Mouse (Mus musculus): Measurements from ENCODE around the gene U2af1l4. TPM values are rescaled to one million over a fixed set of nuclear protein-coding genes. Genes with fewer than 3 reads are reported as not detected.

Gene U2af1l4
- polyA plus RNA-seq, 1 experiment from 2014 or later: 92.3 TPM

DNA sequence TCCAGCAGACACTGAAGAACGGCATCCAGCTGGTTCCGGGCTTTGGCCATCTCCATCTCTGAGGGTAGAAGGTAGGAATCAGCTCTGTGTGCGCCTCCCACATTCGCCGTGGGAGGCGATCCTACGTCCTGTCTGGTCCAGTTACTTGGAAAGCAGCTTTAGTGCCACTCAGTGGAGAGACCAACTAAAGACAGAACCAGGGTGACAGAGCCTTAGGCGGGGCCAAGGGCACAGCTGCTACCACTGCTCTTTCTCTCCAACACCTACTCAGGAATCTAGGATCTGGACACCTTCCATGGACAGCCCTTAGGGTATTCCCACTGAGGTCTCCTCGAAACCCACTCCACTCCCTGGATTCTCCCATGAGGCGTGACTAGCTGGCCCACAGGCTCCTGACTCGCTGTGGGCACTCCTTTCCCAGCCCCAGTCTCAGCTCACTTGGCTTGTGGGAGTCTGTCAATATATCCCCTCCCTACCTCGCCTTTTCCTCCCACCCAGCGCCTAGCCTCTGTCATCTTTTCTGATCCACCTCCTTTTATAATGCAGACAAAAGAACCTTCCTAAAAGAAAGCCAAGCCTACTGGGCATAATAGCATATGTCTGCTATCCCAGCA lies 5.1 kb upstream of the U2af1l4 start:
- Histone ChIP-seq H3K9ac (ENCODE audit: low read length) (no peak overlapping the region), H3K4me1 (replicated peaks; ENCODE audit: control insufficient read depth, insufficient read depth, low read length) (peaks cover 19% of the 10 kb centered on the region), H3K4me2 (ENCODE audit: low read length) (peak overlapping the region; percentile 91), H3K27me3 (replicated peaks; ENCODE audit: control insufficient read depth, insufficient read depth, low read length) (no peaks in the 10 kb centered on the region), H3K36me3 (ENCODE audit: control insufficient read depth, insufficient read depth, low read length) (peaks cover 29% of the 10 kb centered on the region), H3K4me3 (ENCODE audit: low read depth, low read length) (no peak overlapping the region), H3K9me3 (ENCODE audit: control insufficient read depth, low read length) (no peaks in the 10 kb centered on the region), H3K27ac (ENCODE audit: low read depth) (no peak overlapping the region)
- ATAC-seq (replicated peaks; ENCODE audit: low FRiP score, low TSS enrichment, low read depth) (no peak), DNase-seq (ENCODE audit: low spot score) (no peak)
- WGBS: 91% methylated on average over 13 of the region's 13 CpGs

DNA sequence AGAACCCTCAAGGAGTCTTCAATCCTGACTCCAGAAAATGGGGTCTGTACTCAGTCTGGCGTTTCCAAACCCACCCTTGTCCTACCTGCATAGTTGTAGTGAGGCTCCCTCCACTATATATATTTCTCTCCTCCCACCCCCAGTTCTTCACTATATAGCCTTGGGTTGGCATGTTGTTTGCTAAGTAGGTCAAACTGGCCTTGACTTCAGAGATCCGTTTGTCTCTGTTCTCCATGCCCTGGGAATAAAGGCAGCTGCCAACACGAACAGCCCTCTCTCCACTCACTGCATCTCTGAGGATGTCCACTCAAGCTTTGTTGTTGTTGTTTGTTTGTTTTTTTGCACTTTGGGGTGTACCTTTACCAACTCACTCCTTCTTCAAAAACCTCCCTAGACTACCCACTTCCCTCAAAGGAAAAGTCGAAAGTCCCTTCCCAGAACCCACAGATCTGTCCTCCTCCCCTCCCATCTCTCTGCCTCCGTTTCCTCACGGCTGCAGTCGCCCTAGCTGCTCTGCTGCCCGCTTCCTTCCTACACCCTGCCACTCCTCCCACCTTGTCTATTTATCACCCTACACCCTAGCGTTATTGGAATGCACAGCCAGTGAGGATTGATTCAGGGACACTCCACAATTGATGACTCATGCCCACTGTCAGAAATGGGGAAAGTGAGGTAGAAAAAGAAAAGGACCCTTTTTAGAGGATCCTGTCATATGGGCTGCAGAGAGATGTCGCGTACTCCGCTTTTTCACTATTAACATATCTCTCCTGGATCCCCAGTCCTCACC lies 4.3 kb upstream of the U2af1l4 start:
- Histone ChIP-seq H3K27me3 (replicated peaks; ENCODE audit: control insufficient read depth, insufficient read depth, low read length) (no peaks in the 10 kb centered on the region), H3K4me1 (replicated peaks; ENCODE audit: control insufficient read depth, insufficient read depth, low read length) (peaks cover 14% of the 10 kb centered on the region; the same call in 1 of the 2 replicates), H3K4me3 (ENCODE audit: low read depth, low read length) (peak overlapping the region; percentile 70), H3K9me3 (ENCODE audit: control insufficient read depth, low read length) (no peaks in the 10 kb centered on the region), H3K27ac (ENCODE audit: low read depth) (no peak overlapping the region; the same call in 1 of the 2 replicates), H3K9ac (ENCODE audit: low read length) (peak overlapping the region; percentile 60), H3K4me2 (ENCODE audit: low read length) (peak overlapping the region; percentile 91), H3K36me3 (ENCODE audit: control insufficient read depth, insufficient read depth, low read length) (peaks cover 29% of the 10 kb centered on the region)
- DNase-seq (ENCODE audit: low spot score): peak; percentile 55
- WGBS: 12% methylated on average over 12 of the region's 12 CpGs
- ATAC-seq (replicated peaks; ENCODE audit: low FRiP score, low TSS enrichment, low read depth): no peak

DNA sequence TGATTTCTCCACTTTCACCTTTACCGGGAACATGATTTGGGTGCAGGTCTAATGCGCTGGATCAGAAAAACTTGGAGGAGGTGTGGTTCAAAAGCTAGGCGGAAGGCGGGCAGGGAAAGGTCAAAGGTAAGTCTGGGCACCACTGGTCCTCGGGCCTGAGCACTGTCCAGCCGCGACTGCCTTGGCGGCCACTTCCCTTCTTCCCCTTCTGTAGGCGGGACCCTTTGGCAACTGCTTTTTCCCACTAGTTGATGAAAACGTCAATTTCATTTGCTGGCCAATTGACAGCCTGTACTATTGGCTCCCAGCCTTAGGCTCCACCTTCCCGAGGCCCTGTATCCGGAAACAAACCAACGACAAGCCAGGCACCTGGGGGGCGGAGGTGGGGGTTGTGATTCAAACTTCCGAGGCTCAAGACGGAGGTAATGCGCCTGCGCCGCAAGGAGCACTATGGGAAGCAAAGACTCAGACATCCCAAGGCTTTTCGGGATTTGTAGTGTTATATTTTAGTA lies 3.6 kb upstream of the U2af1l4 start, which contains the start of gene Lin37:
Gene Lin37, minus strand, starts transcription at position 396 of the 512 bp plus-strand sequence.
- peak within 1 kb of the TSS; percentile 70 for H3K4me3 ChIP-seq (ENCODE audit: low read depth, low read length)
- no peak within 1 kb of the TSS; the same call in 1 of the 2 replicates for H3K27ac ChIP-seq (ENCODE audit: low read depth)
- peaks cover 16% of the 10 kb centered on the region; the same call in 1 of the 2 replicates for H3K4me1 ChIP-seq (replicated peaks; ENCODE audit: control insufficient read depth, insufficient read depth, low read length)
- no peaks in the 10 kb centered on the region for H3K9me3 ChIP-seq (ENCODE audit: control insufficient read depth, low read length)
- 1% methylated on average over 20 of the region's 20 CpGs for WGBS
- peak; percentile 91 for DNase-seq (ENCODE audit: low spot score)
- peak within 1 kb of the TSS; percentile 60 for H3K9ac ChIP-seq (ENCODE audit: low read length)
- H3K27me3 ChIP-seq (replicated peaks; ENCODE audit: control insufficient read depth, insufficient read depth, low read length): no peaks in the 10 kb centered on the region
- peak; percentile 79 for ATAC-seq (replicated peaks; ENCODE audit: low FRiP score, low TSS enrichment, low read depth)
- H3K36me3 ChIP-seq (ENCODE audit: control insufficient read depth, insufficient read depth, low read length): peaks cover 29% of the 10 kb centered on the region
- H3K4me2 ChIP-seq (ENCODE audit: low read length): peak within 1 kb of the TSS; percentile 91

DNA sequence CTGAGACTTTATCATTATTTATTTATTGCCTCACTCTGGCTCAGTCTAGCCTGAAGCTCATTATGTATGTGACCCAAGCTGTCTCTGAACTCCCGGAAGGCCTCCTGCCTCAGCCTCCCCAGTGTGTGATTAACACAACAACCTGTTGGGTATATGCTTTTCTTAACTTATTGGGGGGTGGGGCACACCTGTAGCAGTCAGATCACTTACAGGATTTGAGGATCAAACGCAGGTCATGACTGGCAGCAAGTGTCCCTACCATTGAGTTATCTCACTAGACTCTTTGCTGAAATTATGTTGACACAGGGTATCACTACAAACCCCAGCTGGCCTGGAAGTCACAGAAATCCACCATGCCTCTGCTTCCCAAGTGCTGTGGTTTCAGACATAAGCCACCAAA lies 2.8 kb upstream of the U2af1l4 start:
- Histone ChIP-seq H3K4me1 (replicated peaks; ENCODE audit: control insufficient read depth, insufficient read depth, low read length) (peaks cover 16% of the 10 kb centered on the region; the same call in 1 of the 2 replicates), H3K4me2 (ENCODE audit: low read length) (peak overlapping the region; percentile 49; the same call in 1 of the 2 replicates), H3K4me3 (ENCODE audit: low read depth, low read length) (no peak overlapping the region), H3K36me3 (ENCODE audit: control insufficient read depth, insufficient read depth, low read length) (peaks cover 25% of the 10 kb centered on the region), H3K9ac (ENCODE audit: low read length) (no peak overlapping the region), H3K9me3 (ENCODE audit: control insufficient read depth, low read length) (no peaks in the 10 kb centered on the region), H3K27ac (ENCODE audit: low read depth) (no peak overlapping the region), H3K27me3 (replicated peaks; ENCODE audit: control insufficient read depth, insufficient read depth, low read length) (no peaks in the 10 kb centered on the region)
- DNase-seq (ENCODE audit: low spot score) (no peak), ATAC-seq (replicated peaks; ENCODE audit: low FRiP score, low TSS enrichment, low read depth) (no peak)
- 74% methylated on average over 2 of the region's 2 CpGs for WGBS

DNA sequence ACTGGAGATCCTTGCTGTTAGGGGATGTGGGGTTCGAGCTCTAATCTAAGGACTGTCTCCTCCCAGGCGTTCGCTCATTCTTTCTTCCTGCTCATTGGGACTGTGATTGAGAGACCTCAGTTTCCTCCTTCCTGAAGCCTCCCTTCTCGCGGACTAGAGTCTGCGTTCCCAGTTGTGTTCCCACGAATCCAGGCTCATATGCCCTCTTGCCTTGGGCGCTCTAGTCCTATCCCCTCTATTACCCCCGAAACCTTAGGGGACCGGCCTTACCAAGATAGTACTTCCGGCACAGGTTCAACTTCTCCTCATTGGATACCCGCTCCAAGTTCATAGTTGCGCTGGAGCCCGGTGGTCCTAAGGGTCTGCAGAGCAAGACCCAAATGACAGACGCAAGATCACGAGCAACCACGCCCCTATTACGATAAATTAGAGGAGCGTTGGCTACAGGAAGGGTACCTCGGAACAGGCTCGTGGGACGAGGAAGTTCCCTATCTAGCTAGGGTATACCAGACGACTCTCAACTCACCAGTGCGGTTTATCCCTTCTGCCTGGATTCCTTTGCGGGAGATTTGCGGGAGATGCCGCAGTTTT lies 480 bp upstream of the U2af1l4 start:
- Histone ChIP-seq H3K27me3 (replicated peaks; ENCODE audit: control insufficient read depth, insufficient read depth, low read length) (no peaks in the 10 kb centered on the region), H3K4me2 (ENCODE audit: low read length) (peak overlapping the region; percentile 60), H3K9me3 (ENCODE audit: control insufficient read depth, low read length) (no peaks in the 10 kb centered on the region), H3K9ac (ENCODE audit: low read length) (peak overlapping the region; percentile 81), H3K27ac (ENCODE audit: low read depth) (peak overlapping the region; percentile 62), H3K4me3 (ENCODE audit: low read depth, low read length) (peak overlapping the region; percentile 83), H3K4me1 (replicated peaks; ENCODE audit: control insufficient read depth, insufficient read depth, low read length) (peaks cover 16% of the 10 kb centered on the region; the same call in 1 of the 2 replicates), H3K36me3 (ENCODE audit: control insufficient read depth, insufficient read depth, low read length) (peaks cover 23% of the 10 kb centered on the region)
- DNase-seq (ENCODE audit: low spot score) (peak; percentile 62), ATAC-seq (replicated peaks; ENCODE audit: low FRiP score, low TSS enrichment, low read depth) (no peak; the same call in 1 of the 2 replicates)
- 1% methylated on average over 27 of the region's 27 CpGs for WGBS

DNA sequence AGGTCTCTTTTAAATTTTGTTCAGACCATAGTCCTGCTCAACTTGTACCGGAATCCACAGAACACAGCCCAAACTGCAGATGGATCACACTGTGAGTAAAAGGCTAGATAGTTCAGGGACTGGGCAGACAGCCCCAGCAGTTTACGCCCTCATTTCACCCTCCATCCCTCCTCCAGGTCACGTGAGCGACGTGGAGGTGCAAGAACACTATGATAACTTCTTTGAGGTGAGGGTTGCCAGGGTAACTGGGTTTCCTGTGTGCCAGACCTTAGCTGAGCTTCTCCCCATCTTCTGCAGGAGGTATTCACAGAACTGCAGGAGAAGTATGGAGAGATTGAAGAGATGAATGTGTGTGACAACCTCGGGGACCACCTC lies 792 bp downstream of the U2af1l4 start:
- DNase-seq (ENCODE audit: low spot score): no peak
- Histone ChIP-seq H3K4me3 (ENCODE audit: low read depth, low read length) (peak overlapping the region; percentile 83), H3K4me2 (ENCODE audit: low read length) (peak overlapping the region; percentile 60), H3K27ac (ENCODE audit: low read depth) (peak overlapping the region; percentile 96; the same call in 1 of the 2 replicates), H3K27me3 (replicated peaks; ENCODE audit: control insufficient read depth, insufficient read depth, low read length) (no peaks in the 10 kb centered on the region), H3K9me3 (ENCODE audit: control insufficient read depth, low read length) (no peaks in the 10 kb centered on the region), H3K4me1 (replicated peaks; ENCODE audit: control insufficient read depth, insufficient read depth, low read length) (peaks cover 10% of the 10 kb centered on the region; the same call in 1 of the 2 replicates), H3K9ac (ENCODE audit: low read length) (peak overlapping the region; percentile 81; the same call in 1 of the 2 replicates), H3K36me3 (ENCODE audit: control insufficient read depth, insufficient read depth, low read length) (peaks cover 33% of the 10 kb centered on the region)
- WGBS: 22% methylated on average over 6 of the region's 6 CpGs
- ATAC-seq (replicated peaks; ENCODE audit: low FRiP score, low TSS enrichment, low read depth): no peak

DNA sequence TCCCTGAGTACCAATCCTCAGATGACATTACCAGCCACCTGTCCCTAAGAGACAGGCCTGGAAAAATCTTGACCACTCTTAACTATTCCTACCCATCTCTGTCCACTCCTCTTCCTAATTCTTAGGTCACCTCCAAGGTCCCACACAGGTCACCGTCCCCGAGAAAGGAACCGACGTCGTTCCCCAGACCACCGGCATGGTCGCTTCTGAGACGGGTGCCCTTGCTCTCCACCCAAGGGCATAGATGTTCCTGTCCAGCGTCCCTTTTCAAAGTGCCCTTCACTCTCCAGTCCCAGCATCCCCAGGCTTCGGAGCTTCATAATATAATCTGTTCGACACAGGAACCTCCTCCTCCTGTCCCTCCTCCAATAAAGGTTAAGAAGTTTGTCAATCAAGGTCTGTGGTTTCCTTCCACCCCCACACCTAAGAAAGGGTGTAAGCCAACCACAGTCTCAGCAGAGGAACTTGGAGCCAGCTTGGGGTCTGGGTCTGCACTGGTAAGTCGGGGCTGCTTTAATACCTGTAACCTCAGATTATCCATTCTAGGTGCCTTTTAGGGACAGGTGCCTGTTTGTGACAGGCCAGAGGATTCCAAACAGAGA lies 2.0 kb downstream of the U2af1l4 start, which contains the start of gene Igflr1:
Gene Igflr1, plus strand, starts transcription at position 458 of the 602 bp plus-strand sequence.
- Histone ChIP-seq H3K27ac (ENCODE audit: low read depth) (no peak within 1 kb of the TSS), H3K27me3 (replicated peaks; ENCODE audit: control insufficient read depth, insufficient read depth, low read length) (no peaks in the 10 kb centered on the region), H3K36me3 (ENCODE audit: control insufficient read depth, insufficient read depth, low read length) (peaks cover 44% of the 10 kb centered on the region), H3K9ac (ENCODE audit: low read length) (0 out of 2 replicates have a peak within 1 kb of the TSS, but pooled peaks have one; percentile 81), H3K4me2 (ENCODE audit: low read length) (no peak within 1 kb of the TSS; the same call in 1 of the 2 replicates), H3K4me3 (ENCODE audit: low read depth, low read length) (no peak within 1 kb of the TSS), H3K9me3 (ENCODE audit: control insufficient read depth, low read length) (no peaks in the 10 kb centered on the region), H3K4me1 (replicated peaks; ENCODE audit: control insufficient read depth, insufficient read depth, low read length) (peaks cover 8% of the 10 kb centered on the region; the same call in 1 of the 2 replicates)
- DNase-seq (ENCODE audit: low spot score): no peak
- WGBS: 96% methylated on average over 12 of the region's 12 CpGs
- no peak for ATAC-seq (replicated peaks; ENCODE audit: low FRiP score, low TSS enrichment, low read depth)

DNA sequence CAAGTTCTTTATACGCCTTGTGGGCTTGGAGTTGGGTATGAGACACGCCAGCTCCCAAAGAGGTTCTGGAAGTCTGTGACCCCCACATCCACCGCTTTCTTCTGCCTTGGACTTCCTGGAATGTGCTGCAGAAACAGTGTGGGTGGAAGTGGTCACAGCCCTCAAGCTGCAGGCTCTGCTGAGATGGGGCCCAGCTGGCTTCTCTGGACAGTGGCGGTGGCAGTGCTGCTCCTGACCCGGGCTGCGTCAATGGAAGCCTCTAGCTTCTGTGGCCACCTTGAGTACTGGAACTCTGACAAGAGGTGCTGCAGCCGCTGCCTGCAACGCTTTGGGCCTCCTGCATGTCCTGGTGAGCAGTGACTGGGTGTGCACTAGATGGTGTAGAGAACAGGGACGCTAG lies 2.9 kb downstream of the U2af1l4 start:
- Histone ChIP-seq H3K4me2 (ENCODE audit: low read length) (no peak overlapping the region), H3K27me3 (replicated peaks; ENCODE audit: control insufficient read depth, insufficient read depth, low read length) (no peaks in the 10 kb centered on the region), H3K36me3 (ENCODE audit: control insufficient read depth, insufficient read depth, low read length) (peaks cover 54% of the 10 kb centered on the region), H3K9me3 (ENCODE audit: control insufficient read depth, low read length) (no peaks in the 10 kb centered on the region), H3K9ac (ENCODE audit: low read length) (no peak overlapping the region), H3K27ac (ENCODE audit: low read depth) (no peak overlapping the region), H3K4me1 (replicated peaks; ENCODE audit: control insufficient read depth, insufficient read depth, low read length) (peaks cover 8% of the 10 kb centered on the region; the same call in 1 of the 2 replicates), H3K4me3 (ENCODE audit: low read depth, low read length) (no peak overlapping the region)
- ATAC-seq (replicated peaks; ENCODE audit: low FRiP score, low TSS enrichment, low read depth) (no peak), DNase-seq (ENCODE audit: low spot score) (no peak)
- 87% methylated on average over 9 of the region's 9 CpGs for WGBS

Data from intestine, embryonic 14.5 days (tissue).